Mouse (Mus musculus) kidney, embryonic 16.5 days (tissue): ENCODE results near the gene Cabp1. TPM values are rescaled to one million over a fixed set of nuclear protein-coding genes. Genes with fewer than 3 reads are reported as not detected.

Experiments used
- ATAC-seq: fragments of 200-750 bp; cut with Nextera tagmentation; 2 replicates; pipeline ENCODE4 v1.8.0; 2017; ENCODE audit warnings: moderate TSS enrichment; ENCODE audit not compliant: low FRiP score, low TSS enrichment
- H3K27ac ChIP-seq: fragments of 300-500 bp; sonication (generic); 2 replicates; pipeline ENCODE4 v1.5.1; 2014; ENCODE audit warnings: low read length
- H3K27me3 ChIP-seq: fragments of 300-500 bp; sonication (generic); 2 replicates; pipeline ENCODE4 v1.6.1; 2014; ENCODE audit warnings: low read length, control low read depth, mixed read lengths; ENCODE audit not compliant: insufficient read depth
- H3K36me3 ChIP-seq: fragments of 300-500 bp; sonication (generic); 2 replicates; pipeline ENCODE4 v1.6.1; 2014; ENCODE audit warnings: low read length, control low read depth, mixed read lengths; ENCODE audit not compliant: insufficient read depth
- H3K4me1 ChIP-seq: fragments of 300-500 bp; sonication (generic); 2 replicates; pipeline ENCODE4 v1.6.1; 2014; ENCODE audit warnings: low read length, control low read depth, mixed read lengths; ENCODE audit not compliant: insufficient read depth
- H3K4me2 ChIP-seq: fragments of 300-500 bp; sonication (generic); replicated peaks from 2 replicates; pipeline ENCODE4 v1.6.1; 2014; ENCODE audit warnings: low read depth, low read length
- H3K4me3 ChIP-seq: fragments of 300-500 bp; sonication (generic); 2 replicates; pipeline ENCODE4 v1.5.1; 2014; ENCODE audit warnings: mild to moderate bottlenecking, low read length
- H3K9ac ChIP-seq: fragments of 300-500 bp; sonication (generic); replicated peaks from 2 replicates; pipeline ENCODE4 v1.6.1; 2014; ENCODE audit warnings: low read length
- H3K9me3 ChIP-seq: fragments of 300-500 bp; sonication (generic); 2 replicates; pipeline ENCODE4 v1.6.1; 2016; ENCODE audit warnings: low read length, control low read depth
- WGBS: fragments of 180-500 bp; shearing (Covaris S2); extraction: QIAGEN DNeasy Blood & Tissue Kit; methylation state at CpG from one replicate; pipeline ENCODE4 v1.1.7; 2014; 5-methylcytosine and 5-hydroxymethylcytosine counted together
- polyA plus RNA-seq: library from polyadenylated mRNA; unstranded; fragments of >200 nt; fragmentation: Nextera tagmentation; extraction: Ambion mirVana; gene quantifications from 2 replicates; pipeline ENCODE4 v1.2.1, GENCODE M21; 2015

Gene Cabp1
- polyA plus RNA-seq, 1 experiment from 2014 or later, result 1.3 TPM

GRCm38 (mm10) chr5:115191880-115192827 lies 2.0 kb downstream of the Cabp1 start:
- Histone ChIP-seq H3K27ac (no peak overlapping the region), H3K9ac (no peak overlapping the region), H3K27me3 (peaks cover 58% of the 10 kb centered on the region), H3K4me2 (no peak overlapping the region), H3K4me3 (peak overlapping the region; percentile 61), H3K9me3 (no peaks in the 10 kb centered on the region; the same call in 1 of the 2 replicates), H3K4me1 (peaks cover 24% of the 10 kb centered on the region), H3K36me3 (no peaks in the 10 kb centered on the region)
- no peak for ATAC-seq
- WGBS, result 9% methylated on average over 29 of the region's 29 CpGs

GRCm38 (mm10) chr5:115190081-115190480 lies 4.1 kb downstream of the Cabp1 start:
- no peak overlapping the region for H3K4me3 ChIP-seq
- no peak overlapping the region for H3K27ac ChIP-seq
- H3K9ac ChIP-seq, result no peak overlapping the region
- H3K4me1 ChIP-seq, result peaks cover 36% of the 10 kb centered on the region
- 69% methylated on average over 12 of the region's 12 CpGs for WGBS
- H3K4me2 ChIP-seq, result no peak overlapping the region
- no peaks in the 10 kb centered on the region for H3K36me3 ChIP-seq
- no peak for ATAC-seq
- peaks cover 55% of the 10 kb centered on the region for H3K27me3 ChIP-seq
- H3K9me3 ChIP-seq, result no peaks in the 10 kb centered on the region; the same call in 1 of the 2 replicates

- Histone ChIP-seq H3K9me3 (no peaks in the 10 kb centered on the region; the same call in 1 of the 2 replicates), H3K9ac (no peak overlapping the region), H3K4me1 (peaks cover 39% of the 10 kb centered on the region), H3K4me2 (no peak overlapping the region), H3K4me3 (no peak overlapping the region), H3K36me3 (no peaks in the 10 kb centered on the region), H3K27ac (no peak overlapping the region), H3K27me3 (peaks cover 46% of the 10 kb centered on the region)
- WGBS, result 60% methylated on average over 5 of the region's 5 CpGs
- no peak for ATAC-seq
Observed at GRCm38 (mm10) chr5:115188824-115189223, 5.4 kb downstream of the Cabp1 start.

- Histone ChIP-seq H3K4me2 (peak overlapping the region; percentile 44), H3K27ac (peak overlapping the region; percentile 61; the same call in 1 of the 2 replicates), H3K9me3 (no peaks in the 10 kb centered on the region; the same call in 1 of the 2 replicates), H3K36me3 (no peaks in the 10 kb centered on the region), H3K9ac (peak overlapping the region; percentile 42), H3K4me1 (peaks cover 26% of the 10 kb centered on the region), H3K27me3 (peaks cover 32% of the 10 kb centered on the region), H3K4me3 (peak overlapping the region; percentile 26)
- 9% methylated on average over 26 of the region's 26 CpGs for WGBS
- peak; percentile 81 for ATAC-seq
Observed at GRCm38 (mm10) chr5:115187188-115188131, 6.7 kb downstream of the Cabp1 start.

- H3K9ac ChIP-seq, result peak overlapping the region; percentile 42
- no peaks in the 10 kb centered on the region for H3K36me3 ChIP-seq
- H3K9me3 ChIP-seq, result no peaks in the 10 kb centered on the region; the same call in 1 of the 2 replicates
- peak; percentile 39; the same call in 1 of the 2 replicates for ATAC-seq
- H3K4me1 ChIP-seq, result peaks cover 28% of the 10 kb centered on the region
- 31% methylated on average over 17 of the region's 17 CpGs for WGBS
- H3K4me3 ChIP-seq, result peak overlapping the region; percentile 26
- H3K27me3 ChIP-seq, result peaks cover 23% of the 10 kb centered on the region
- peak overlapping the region; percentile 61; the same call in 1 of the 2 replicates for H3K27ac ChIP-seq
- H3K4me2 ChIP-seq, result peak overlapping the region; percentile 44
Observed at GRCm38 (mm10) chr5:115186371-115187073, 7.7 kb downstream of the Cabp1 start.

GRCm38 (mm10) chr5:115184726-115185125 lies 9.5 kb downstream of the Cabp1 start:
- Histone ChIP-seq H3K27ac (no peak overlapping the region), H3K9ac (no peak overlapping the region), H3K9me3 (no peaks in the 10 kb centered on the region; the same call in 1 of the 2 replicates), H3K36me3 (no peaks in the 10 kb centered on the region), H3K4me2 (peak overlapping the region; percentile 22), H3K4me3 (no peak overlapping the region), H3K27me3 (peaks cover 7% of the 10 kb centered on the region; the same call in 1 of the 2 replicates), H3K4me1 (peaks cover 31% of the 10 kb centered on the region)
- ATAC-seq, result no peak
- WGBS, result 37% methylated on average over 15 of the region's 15 CpGs

- Histone ChIP-seq H3K4me2 (no peak overlapping the region), H3K4me3 (no peak overlapping the region), H3K27ac (no peak overlapping the region), H3K9me3 (no peaks in the 10 kb centered on the region; the same call in 1 of the 2 replicates), H3K36me3 (no peaks in the 10 kb centered on the region), H3K9ac (no peak overlapping the region), H3K27me3 (no peaks in the 10 kb centered on the region), H3K4me1 (peaks cover 31% of the 10 kb centered on the region)
- 66% methylated on average over 10 of the region's 10 CpGs for WGBS
- no peak for ATAC-seq
Observed at GRCm38 (mm10) chr5:115183482-115183881, 10.7 kb downstream of the Cabp1 start.

GRCm38 (mm10) chr5:115182925-115183324 lies 11.3 kb downstream of the Cabp1 start:
- ATAC-seq, result no peak
- Histone ChIP-seq H3K27ac (no peak overlapping the region), H3K9me3 (no peaks in the 10 kb centered on the region), H3K9ac (no peak overlapping the region), H3K4me1 (peaks cover 31% of the 10 kb centered on the region), H3K36me3 (no peaks in the 10 kb centered on the region), H3K27me3 (no peaks in the 10 kb centered on the region), H3K4me2 (no peak overlapping the region), H3K4me3 (no peak overlapping the region)
- 74% methylated on average over 8 of the region's 8 CpGs for WGBS
